Mouse (Mus musculus) forebrain, embryonic 14.5 days (tissue): ENCODE measurements around the gene Cops4. TPM values are rescaled to one million over a fixed set of nuclear protein-coding genes. Genes with fewer than 3 reads are reported as not detected.

ENCODE experiments used
- ATAC-seq: fragments of 200-750 bp; cut with Nextera tagmentation; 2 replicates; pipeline ENCODE4 v1.8.0; 2017; ENCODE audit warnings: mild to moderate bottlenecking, moderate library complexity
- DNase-seq: peaks from one replicate; pipeline ENCODE4 v3.0.0-alpha.2; 2015; ENCODE audit warnings: low spot score
- H3K27ac ChIP-seq: fragments of 300-500 bp; sonication (generic); 2 replicates; pipeline ENCODE4 v1.5.1; 2014; ENCODE audit warnings: low read depth, mild to moderate bottlenecking, control low read depth, low read length, moderate library complexity
- H3K27me3 ChIP-seq: fragments of 300-500 bp; sonication (generic); replicated peaks from 2 replicates; pipeline ENCODE4 v1.6.1; 2014; ENCODE audit warnings: low read length, control low read depth, mixed read lengths; ENCODE audit not compliant: control insufficient read depth, insufficient read depth
- H3K36me3 ChIP-seq: fragments of 300-500 bp; sonication (generic); 2 replicates; pipeline ENCODE4 v1.6.1; 2014; ENCODE audit warnings: low read length, control low read depth; ENCODE audit not compliant: control insufficient read depth, insufficient read depth
- H3K4me1 ChIP-seq: fragments of 300-500 bp; sonication (generic); 2 replicates; pipeline ENCODE4 v1.6.1; 2014; ENCODE audit warnings: antibody characterized with exemption, low read length, control low read depth; ENCODE audit not compliant: control insufficient read depth, insufficient read depth
- H3K4me2 ChIP-seq: fragments of 300-500 bp; sonication (generic); 2 replicates; pipeline ENCODE4 v1.6.1; 2014; ENCODE audit warnings: mild to moderate bottlenecking, control low read depth, low read length
- H3K4me3 ChIP-seq: fragments of 300-500 bp; sonication (generic); 2 replicates; pipeline ENCODE4 v1.5.1; 2014; ENCODE audit warnings: low read depth, low read length, control low read depth
- H3K9ac ChIP-seq: fragments of 300-500 bp; sonication (generic); 2 replicates; pipeline ENCODE4 v1.6.1; 2014; ENCODE audit warnings: mild to moderate bottlenecking, low read length, control low read depth, moderate library complexity
- H3K9me3 ChIP-seq: fragments of 300-500 bp; sonication (generic); replicated peaks from 2 replicates; pipeline ENCODE4 v1.6.1; 2016; ENCODE audit warnings: low read length, control low read depth, mixed read lengths; ENCODE audit not compliant: control insufficient read depth
- WGBS: fragments of 180-500 bp; shearing (Covaris S2); extraction: QIAGEN DNeasy Blood & Tissue Kit; methylation state at CpG from one replicate; pipeline ENCODE4 v1.1.7; 2014; 5-methylcytosine and 5-hydroxymethylcytosine counted together
- polyA plus RNA-seq: library from polyadenylated mRNA; unstranded; fragments of >200 nt; fragmentation: Nextera tagmentation; extraction: Ambion mirVana; gene quantifications from 2 replicates; pipeline ENCODE4 v1.2.1, GENCODE M21; 2014

Cops4 gene
- polyA plus RNA-seq, 1 experiment from 2014 or later = 203 TPM

DNA sequence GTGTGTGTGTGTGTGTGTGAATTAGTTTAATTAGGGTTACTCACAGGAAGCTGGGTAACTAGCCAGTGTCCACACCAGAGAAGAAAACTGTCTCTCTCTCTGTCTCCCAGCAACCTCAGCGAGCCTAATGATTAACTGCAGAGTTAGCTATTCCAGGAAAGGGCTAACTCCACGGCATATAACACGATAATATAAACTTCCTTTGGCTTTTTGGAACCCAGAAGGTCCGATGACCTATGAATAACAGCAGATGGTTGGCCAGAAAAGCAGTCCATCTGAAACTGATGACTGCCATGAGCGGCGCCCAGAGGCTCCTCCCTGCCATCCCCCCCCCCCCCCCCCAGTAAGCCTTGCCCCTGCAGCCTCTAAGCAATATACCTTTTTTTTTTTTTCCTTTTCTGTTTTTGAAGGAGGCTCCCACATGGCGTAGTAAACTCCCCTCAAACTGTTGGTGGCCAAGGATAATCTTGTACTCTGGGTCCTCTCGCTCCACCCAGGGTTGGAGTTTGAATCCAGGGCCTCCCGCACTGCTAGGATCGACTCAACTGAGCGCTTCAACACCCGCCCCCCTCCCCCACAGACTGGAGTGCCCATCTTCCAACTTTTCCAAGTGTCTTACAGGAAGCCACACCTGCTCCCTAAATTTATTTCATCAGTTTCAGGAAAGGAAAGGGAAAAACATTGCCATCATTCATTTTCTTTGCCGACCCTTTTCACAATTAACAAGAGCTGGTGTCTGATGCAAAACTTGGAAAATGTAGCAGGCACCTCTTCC is 49.3 kb downstream of the Cops4 start:
- 86% methylated on average over 13 of the region's 13 CpGs for WGBS
- ATAC-seq = no peak

DNA sequence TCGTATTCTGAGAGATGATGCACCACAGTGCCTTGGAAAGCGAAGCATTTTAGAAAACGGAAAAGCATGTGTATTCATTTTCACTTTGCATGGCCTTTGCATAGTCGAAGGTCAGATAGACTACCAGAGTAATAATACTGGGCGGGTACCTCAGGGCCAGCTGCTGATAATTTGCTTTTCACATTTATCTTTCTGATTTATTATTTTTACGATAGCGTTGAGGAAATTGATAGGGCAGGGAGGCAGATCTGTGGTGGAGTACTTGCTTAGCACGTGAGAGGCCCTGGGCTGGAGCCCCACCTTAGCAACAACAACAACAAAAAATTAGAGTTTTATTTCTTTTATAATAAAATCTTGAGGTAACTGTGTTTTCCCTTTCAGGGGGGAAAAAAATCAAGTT is 50.1 kb downstream of the Cops4 start:
- Histone ChIP-seq H3K4me1 (no peaks in the 10 kb centered on the region), H3K4me3 (no peak overlapping the region), H3K36me3 (no peaks in the 10 kb centered on the region), H3K27me3 (no peaks in the 10 kb centered on the region), H3K9ac (no peak overlapping the region), H3K9me3 (no peaks in the 10 kb centered on the region), H3K27ac (no peak overlapping the region), H3K4me2 (no peak overlapping the region)
- WGBS = 89% methylated on average over 8 of the region's 8 CpGs
- ATAC-seq (no peak), DNase-seq (no peak)

More for the DNA sequence above, 49.3 kb downstream of the Cops4 start:
- no peak overlapping the region for H3K4me3 ChIP-seq
- H3K36me3 ChIP-seq = no peaks in the 10 kb centered on the region
- no peak overlapping the region for H3K27ac ChIP-seq
- H3K4me2 ChIP-seq = no peak overlapping the region
- no peaks in the 10 kb centered on the region for H3K4me1 ChIP-seq
- no peak for DNase-seq
- H3K9me3 ChIP-seq = no peaks in the 10 kb centered on the region
- no peaks in the 10 kb centered on the region for H3K27me3 ChIP-seq
- H3K9ac ChIP-seq = no peak overlapping the region

DNA sequence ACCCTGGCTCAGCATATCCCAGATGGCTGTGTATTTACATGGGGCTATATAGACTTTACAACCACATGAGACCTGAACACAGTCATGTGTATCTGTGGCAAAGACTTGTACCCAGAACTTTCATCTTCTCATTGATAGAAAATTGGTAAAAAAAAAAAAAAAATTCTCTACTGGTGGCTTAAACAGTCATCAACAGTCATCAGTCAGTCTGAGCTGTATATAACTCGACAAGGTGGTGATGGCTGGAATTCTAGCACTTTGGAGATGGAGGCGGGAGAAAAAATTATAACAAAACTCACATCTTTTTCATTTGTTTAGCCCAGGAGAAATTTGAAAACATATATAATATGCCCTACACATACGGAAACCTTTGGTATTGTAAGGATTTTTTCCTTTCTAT is 50.7 kb downstream of the Cops4 start:
- no peaks in the 10 kb centered on the region for H3K9me3 ChIP-seq
- no peaks in the 10 kb centered on the region for H3K27me3 ChIP-seq
- DNase-seq (no peak), ATAC-seq (no peak)
- WGBS = 96% methylated on average over 3 of the region's 3 CpGs
- no peak overlapping the region for H3K9ac ChIP-seq
- no peaks in the 10 kb centered on the region for H3K36me3 ChIP-seq
- no peaks in the 10 kb centered on the region for H3K4me1 ChIP-seq
- no peak overlapping the region for H3K4me3 ChIP-seq
- H3K4me2 ChIP-seq = no peak overlapping the region
- H3K27ac ChIP-seq = no peak overlapping the region

GRCm38 (mm10) chr5:100569250-100569934 is 51.3 kb downstream of the Cops4 start:
- no peaks in the 10 kb centered on the region for H3K36me3 ChIP-seq
- H3K4me1 ChIP-seq = no peaks in the 10 kb centered on the region
- no peak overlapping the region for H3K4me3 ChIP-seq
- H3K9me3 ChIP-seq = no peaks in the 10 kb centered on the region
- H3K4me2 ChIP-seq = no peak overlapping the region
- ATAC-seq (no peak), DNase-seq (no peak)
- no peak overlapping the region for H3K27ac ChIP-seq
- 81% methylated on average over 18 of the region's 18 CpGs for WGBS
- no peaks in the 10 kb centered on the region for H3K27me3 ChIP-seq
- no peak overlapping the region for H3K9ac ChIP-seq

DNA sequence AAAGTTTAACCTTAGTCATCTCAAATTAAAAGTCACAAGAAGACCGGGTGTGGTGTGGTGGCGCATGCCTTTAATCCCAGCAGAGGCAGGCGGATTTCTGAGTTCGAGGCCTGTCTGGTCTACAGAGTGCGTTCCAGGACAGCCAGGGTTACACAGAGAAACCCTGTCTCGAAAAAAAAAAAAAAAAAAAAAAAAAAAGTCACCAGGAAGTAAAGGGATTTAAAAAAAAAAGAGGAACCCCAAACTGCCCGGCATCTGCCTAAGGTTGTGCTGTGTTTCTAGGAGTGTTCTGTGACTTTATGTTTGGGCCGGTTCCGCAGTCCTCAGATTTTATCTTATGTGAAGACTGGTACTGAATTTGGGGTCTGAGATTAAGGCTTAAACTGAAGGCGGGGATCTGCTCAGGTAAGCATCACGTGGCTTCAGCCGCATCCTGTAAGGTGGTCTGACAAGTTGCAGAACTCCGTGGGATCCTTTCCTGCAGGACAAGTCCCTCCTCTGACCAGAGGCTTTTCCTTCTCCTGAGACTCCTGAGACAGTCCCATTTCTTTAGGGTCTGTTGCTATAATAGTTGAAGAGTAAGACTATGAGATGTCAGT is 52.0 kb downstream of the Cops4 start:
- no peak overlapping the region for H3K27ac ChIP-seq
- no peak overlapping the region for H3K4me3 ChIP-seq
- ATAC-seq = no peak
- H3K36me3 ChIP-seq = no peaks in the 10 kb centered on the region
- 75% methylated on average over 13 of the region's 13 CpGs for WGBS
- no peak for DNase-seq
- no peaks in the 10 kb centered on the region for H3K4me1 ChIP-seq
- no peak overlapping the region for H3K4me2 ChIP-seq
- no peak overlapping the region for H3K9ac ChIP-seq
- no peaks in the 10 kb centered on the region for H3K9me3 ChIP-seq
- H3K27me3 ChIP-seq = no peaks in the 10 kb centered on the region

- no peaks in the 10 kb centered on the region for H3K36me3 ChIP-seq
- ATAC-seq (no peak), DNase-seq (no peak)
- 36% methylated on average over 8 of the region's 8 CpGs for WGBS
- no peak overlapping the region for H3K9ac ChIP-seq
- H3K27ac ChIP-seq = no peak overlapping the region
- H3K9me3 ChIP-seq = no peaks in the 10 kb centered on the region
- H3K4me3 ChIP-seq = no peak overlapping the region
- no peaks in the 10 kb centered on the region for H3K27me3 ChIP-seq
- H3K4me2 ChIP-seq = no peak overlapping the region
- H3K4me1 ChIP-seq = no peaks in the 10 kb centered on the region
Measured at GRCm38 (mm10) chr5:100570716-100571115, 52.6 kb downstream of the Cops4 start.

- no peak for DNase-seq
- Histone ChIP-seq H3K9ac (no peak within 1 kb of the TSS), H3K27me3 (no peaks in the 10 kb centered on the region), H3K27ac (no peak within 1 kb of the TSS), H3K9me3 (no peaks in the 10 kb centered on the region), H3K4me2 (no peak within 1 kb of the TSS), H3K4me1 (no peaks in the 10 kb centered on the region), H3K4me3 (no peak within 1 kb of the TSS), H3K36me3 (no peaks in the 10 kb centered on the region)
- ATAC-seq = no peak
- 33% methylated on average over 7 of the region's 7 CpGs for WGBS
Measured at GRCm38 (mm10) chr5:100572069-100572468, 54.0 kb downstream of the Cops4 start, which contains the start of gene Plac8. TSS of gene Plac8 (minus strand) at chr5:100572245.

DNA sequence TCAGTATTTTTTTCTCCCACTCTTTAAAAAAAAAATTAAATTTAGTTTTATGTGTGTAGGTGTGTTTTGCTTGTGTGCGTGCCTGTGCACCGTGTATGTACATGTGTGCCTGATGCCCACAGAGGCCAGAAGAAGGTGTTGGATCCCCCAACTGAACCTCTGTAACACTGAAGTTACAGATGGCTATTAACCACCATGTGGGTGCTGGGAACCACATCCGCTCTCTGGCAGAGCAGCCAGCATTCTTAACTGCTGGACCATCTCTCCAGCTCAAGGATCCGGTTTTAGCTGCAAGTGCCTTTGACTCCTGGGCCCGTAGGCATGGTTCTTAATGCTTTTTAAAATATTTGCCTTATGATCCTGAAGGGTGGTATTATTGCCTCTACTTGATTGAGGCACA is 55.1 kb downstream of the Cops4 start:
- DNase-seq (no peak), ATAC-seq (no peak)
- Histone ChIP-seq H3K9me3 (no peaks in the 10 kb centered on the region), H3K4me1 (no peaks in the 10 kb centered on the region), H3K27me3 (no peaks in the 10 kb centered on the region), H3K36me3 (no peaks in the 10 kb centered on the region), H3K9ac (no peak overlapping the region), H3K4me3 (no peak overlapping the region), H3K27ac (no peak overlapping the region), H3K4me2 (no peak overlapping the region)
- WGBS = 89% methylated on average over 5 of the region's 5 CpGs

DNA sequence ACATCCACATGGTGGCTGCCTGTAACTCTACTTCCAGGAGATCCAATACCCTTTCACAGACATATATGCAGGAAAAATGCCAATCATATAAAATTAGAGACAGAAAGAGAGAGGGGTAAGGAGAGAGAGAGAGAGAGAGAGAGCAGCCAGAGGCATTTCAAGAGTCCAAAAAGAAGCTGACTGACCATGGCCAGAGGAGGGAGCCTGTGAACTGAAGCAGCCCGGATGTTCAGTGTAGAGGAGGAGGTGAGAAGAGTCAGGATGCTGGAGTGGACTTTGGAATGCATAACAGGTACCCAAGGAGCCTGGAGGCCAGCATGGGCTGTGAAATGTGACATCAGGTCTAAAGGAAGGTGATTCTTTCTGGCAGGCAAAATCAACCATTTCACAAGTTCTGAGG is 56.7 kb downstream of the Cops4 start:
- Histone ChIP-seq H3K4me2 (no peak overlapping the region), H3K9ac (no peak overlapping the region), H3K9me3 (no peaks in the 10 kb centered on the region), H3K27me3 (no peaks in the 10 kb centered on the region), H3K4me1 (no peaks in the 10 kb centered on the region), H3K36me3 (no peaks in the 10 kb centered on the region), H3K27ac (no peak overlapping the region), H3K4me3 (no peak overlapping the region)
- DNase-seq = no peak
- 58% methylated on average over 1 of the region's 1 CpGs for WGBS
- ATAC-seq = no peak
